Mouse (Mus musculus): ENCODE results near the gene Grpr. TPM values are rescaled to one million over a fixed set of nuclear protein-coding genes. Genes with fewer than 3 reads are reported as not detected.

Gene Grpr
- polyA plus RNA-seq (2015; fragmentation: Nextera tagmentation; extraction: Ambion mirVana), result 0.56 and 0.73 TPM in 2 replicates

DNA sequence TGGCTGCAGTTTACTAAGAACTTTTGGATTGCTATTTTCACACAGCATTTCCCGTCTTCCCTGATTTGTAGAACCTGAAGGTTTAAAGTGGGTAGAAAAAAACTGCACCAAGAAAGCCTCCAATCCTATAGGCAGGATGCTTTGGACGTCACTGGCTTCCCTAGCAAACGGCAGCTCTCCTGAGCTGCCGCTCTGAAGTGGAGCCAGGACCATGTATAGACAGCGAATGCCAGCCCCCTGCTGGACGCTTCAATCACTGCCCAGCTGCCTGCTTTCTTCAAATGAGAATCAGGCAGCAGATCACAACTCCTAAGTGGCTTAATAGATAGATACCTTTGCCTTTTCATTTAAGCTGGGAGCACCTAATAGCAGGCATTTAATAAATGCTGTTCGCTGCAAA is at the start of gene Grpr:
TSS of gene Grpr (minus strand) at position 12 of the 400 bp plus-strand sequence.
- no peak within 1 kb of the TSS for H3K4me2 ChIP-seq (ENCODE audit: low read depth, low read length)
- no peak within 1 kb of the TSS for H3K9ac ChIP-seq (ENCODE audit: low read depth, low read length)
- ATAC-seq, result peak; percentile 92
- WGBS, result 19% methylated on average over 7 of the region's 7 CpGs
- H3K4me1 ChIP-seq (ENCODE audit: control insufficient read depth, insufficient read depth, low read length), result no peaks in the 10 kb centered on the region
- H3K4me3 ChIP-seq (ENCODE audit: low read length), result no peak within 1 kb of the TSS
- H3K27ac ChIP-seq (ENCODE audit: low read length), result no peak within 1 kb of the TSS
- no peaks in the 10 kb centered on the region for H3K9me3 ChIP-seq (ENCODE audit: control insufficient read depth, low read length)
- peaks cover 8% of the 10 kb centered on the region; the same call in 1 of the 2 replicates for H3K27me3 ChIP-seq (replicated peaks; ENCODE audit: control insufficient read depth, insufficient read depth, low read length)
- no peaks in the 10 kb centered on the region for H3K36me3 ChIP-seq (ENCODE audit: control insufficient read depth, insufficient read depth, low read length)

GRCm38 (mm10) chrX:163560521-163560920 is 11.0 kb upstream of the Grpr start:
- H3K36me3 ChIP-seq (ENCODE audit: control insufficient read depth, insufficient read depth, low read length), result no peaks in the 10 kb centered on the region
- no peak overlapping the region for H3K4me3 ChIP-seq (ENCODE audit: low read length)
- ATAC-seq, result no peak
- H3K9ac ChIP-seq (ENCODE audit: low read depth, low read length), result no peak overlapping the region
- no peak overlapping the region for H3K4me2 ChIP-seq (ENCODE audit: low read depth, low read length)
- WGBS, result 61% methylated on average over 3 of the region's 3 CpGs
- H3K27me3 ChIP-seq (replicated peaks; ENCODE audit: control insufficient read depth, insufficient read depth, low read length), result no peaks in the 10 kb centered on the region
- no peak overlapping the region for H3K27ac ChIP-seq (ENCODE audit: low read length)
- no peaks in the 10 kb centered on the region for H3K4me1 ChIP-seq (ENCODE audit: control insufficient read depth, insufficient read depth, low read length)
- H3K9me3 ChIP-seq (ENCODE audit: control insufficient read depth, low read length), result no peaks in the 10 kb centered on the region

- WGBS, result 64% methylated on average over 5 of the region's 5 CpGs
- peaks cover 8% of the 10 kb centered on the region; the same call in 1 of the 2 replicates for H3K27me3 ChIP-seq (replicated peaks; ENCODE audit: control insufficient read depth, insufficient read depth, low read length)
These were observed 2.4 kb downstream of the Grpr start for GRCm38 (mm10) chrX:163547042-163547441.

DNA sequence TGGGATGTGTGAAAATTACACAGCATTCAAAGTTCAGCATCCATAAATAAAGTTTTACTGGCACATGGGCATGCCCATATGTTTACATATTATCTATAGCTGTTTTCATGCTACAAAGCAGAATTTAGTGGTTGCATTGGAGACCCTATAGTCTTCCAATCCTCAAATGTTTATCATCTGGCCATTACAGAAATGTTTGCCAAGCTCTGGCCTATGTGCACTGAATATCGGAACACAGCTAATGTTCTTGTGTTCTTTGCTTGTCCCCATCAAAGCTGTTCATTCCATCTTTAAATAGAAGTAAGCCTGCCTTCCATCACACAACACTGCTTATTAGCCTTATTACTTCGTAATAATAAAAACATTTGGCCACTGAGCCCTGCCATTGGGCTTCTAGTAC is 16.6 kb downstream of the Grpr start:
- Histone ChIP-seq H3K4me3 (ENCODE audit: low read length) (no peak overlapping the region), H3K27me3 (replicated peaks; ENCODE audit: control insufficient read depth, insufficient read depth, low read length) (no peaks in the 10 kb centered on the region), H3K36me3 (ENCODE audit: control insufficient read depth, insufficient read depth, low read length) (no peaks in the 10 kb centered on the region), H3K9ac (ENCODE audit: low read depth, low read length) (no peak overlapping the region), H3K27ac (ENCODE audit: low read length) (no peak overlapping the region), H3K4me2 (ENCODE audit: low read depth, low read length) (no peak overlapping the region), H3K9me3 (ENCODE audit: control insufficient read depth, low read length) (no peaks in the 10 kb centered on the region), H3K4me1 (ENCODE audit: control insufficient read depth, insufficient read depth, low read length) (no peaks in the 10 kb centered on the region)
- 67% methylated on average over 2 of the region's 2 CpGs for WGBS
- no peak for ATAC-seq

More at GRCm38 (mm10) chrX:163547042-163547441, 2.4 kb downstream of the Grpr start:
- no peak overlapping the region for H3K4me3 ChIP-seq (ENCODE audit: low read length)
- no peak overlapping the region for H3K9ac ChIP-seq (ENCODE audit: low read depth, low read length)
- ATAC-seq, result no peak
- no peak overlapping the region for H3K27ac ChIP-seq (ENCODE audit: low read length)
- no peak overlapping the region for H3K4me2 ChIP-seq (ENCODE audit: low read depth, low read length)
- H3K36me3 ChIP-seq (ENCODE audit: control insufficient read depth, insufficient read depth, low read length), result no peaks in the 10 kb centered on the region
- no peaks in the 10 kb centered on the region for H3K9me3 ChIP-seq (ENCODE audit: control insufficient read depth, low read length)
- no peaks in the 10 kb centered on the region for H3K4me1 ChIP-seq (ENCODE audit: control insufficient read depth, insufficient read depth, low read length)

GRCm38 (mm10) chrX:163518963-163519541 is 30.4 kb downstream of the Grpr start:
- H3K4me2 ChIP-seq (ENCODE audit: low read depth, low read length), result no peak overlapping the region
- 54% methylated on average over 4 of the region's 4 CpGs for WGBS
- no peaks in the 10 kb centered on the region for H3K36me3 ChIP-seq (ENCODE audit: control insufficient read depth, insufficient read depth, low read length)
- H3K9ac ChIP-seq (ENCODE audit: low read depth, low read length), result no peak overlapping the region
- H3K4me1 ChIP-seq (ENCODE audit: control insufficient read depth, insufficient read depth, low read length), result no peaks in the 10 kb centered on the region
- ATAC-seq, result peak; percentile 71
- H3K27me3 ChIP-seq (replicated peaks; ENCODE audit: control insufficient read depth, insufficient read depth, low read length), result no peaks in the 10 kb centered on the region; the same call in none of the 2 replicates
- H3K4me3 ChIP-seq (ENCODE audit: low read length), result no peak overlapping the region
- H3K9me3 ChIP-seq (ENCODE audit: control insufficient read depth, low read length), result no peaks in the 10 kb centered on the region
- no peak overlapping the region for H3K27ac ChIP-seq (ENCODE audit: low read length)

DNA sequence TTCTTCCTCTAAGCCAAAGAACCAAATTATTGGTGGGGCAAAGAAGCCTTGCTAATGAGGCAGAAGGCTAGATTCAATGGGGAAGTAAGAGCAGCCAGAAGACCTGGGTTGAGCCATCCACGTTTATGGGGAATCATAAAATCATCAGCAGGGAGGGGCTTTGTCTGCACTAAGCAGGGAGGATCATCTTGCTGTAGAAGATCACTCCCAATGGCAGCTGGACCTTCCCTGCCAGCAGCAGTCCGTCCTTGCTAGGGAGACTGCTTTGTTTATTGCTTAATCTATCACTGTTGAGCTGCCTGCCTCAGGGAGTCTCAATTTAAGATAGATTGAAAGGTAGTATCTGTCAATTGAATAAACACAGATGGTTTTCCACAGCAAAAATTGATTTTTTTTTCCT is 37.7 kb downstream of the Grpr start:
- no peak overlapping the region for H3K9ac ChIP-seq (ENCODE audit: low read depth, low read length)
- peak; percentile 65 for ATAC-seq
- no peaks in the 10 kb centered on the region for H3K36me3 ChIP-seq (ENCODE audit: control insufficient read depth, insufficient read depth, low read length)
- H3K9me3 ChIP-seq (ENCODE audit: control insufficient read depth, low read length), result no peaks in the 10 kb centered on the region
- H3K27ac ChIP-seq (ENCODE audit: low read length), result no peak overlapping the region
- WGBS, result 18% methylated on average over 2 of the region's 2 CpGs
- no peaks in the 10 kb centered on the region; the same call in 1 of the 2 replicates for H3K27me3 ChIP-seq (replicated peaks; ENCODE audit: control insufficient read depth, insufficient read depth, low read length)
- H3K4me1 ChIP-seq (ENCODE audit: control insufficient read depth, insufficient read depth, low read length), result no peaks in the 10 kb centered on the region
- no peak overlapping the region for H3K4me2 ChIP-seq (ENCODE audit: low read depth, low read length)
- no peak overlapping the region for H3K4me3 ChIP-seq (ENCODE audit: low read length)

GRCm38 (mm10) chrX:163502088-163502487 is 47.4 kb downstream of the Grpr start:
- 0 out of 2 replicates have a peak, but pooled peaks have one; percentile 58 for ATAC-seq
- Histone ChIP-seq H3K9ac (ENCODE audit: low read depth, low read length) (no peak overlapping the region), H3K4me2 (ENCODE audit: low read depth, low read length) (no peak overlapping the region), H3K36me3 (ENCODE audit: control insufficient read depth, insufficient read depth, low read length) (no peaks in the 10 kb centered on the region), H3K9me3 (ENCODE audit: control insufficient read depth, low read length) (no peaks in the 10 kb centered on the region), H3K4me1 (ENCODE audit: control insufficient read depth, insufficient read depth, low read length) (no peaks in the 10 kb centered on the region), H3K27ac (ENCODE audit: low read length) (no peak overlapping the region), H3K27me3 (replicated peaks; ENCODE audit: control insufficient read depth, insufficient read depth, low read length) (no peaks in the 10 kb centered on the region), H3K4me3 (ENCODE audit: low read length) (no peak overlapping the region)
- 78% methylated on average over 3 of the region's 3 CpGs for WGBS

Other genes starting within 250 kb of the Grpr start
- gene Rnf138rt1, start 211.7 kb upstream of the Grpr start, polyA plus RNA-seq (2015; fragmentation: Nextera tagmentation; extraction: Ambion mirVana), result 0.26 and 0.29 TPM in 2 replicates

All from intestine, embryonic 16.5 days (tissue).